Mouse (Mus musculus) adrenal gland, adult 18-20 months (tissue): ENCODE data around the gene Lrrc17. TPM values are rescaled to one million over a fixed set of nuclear protein-coding genes. Genes with fewer than 3 reads are reported as not detected.
"Not testable (repeated sequence)": the region's sequence is repeated elsewhere in the genome, so short reads cannot be mapped to it uniquely, and the experiment has no call there.

Experiments used
- DNase-seq, 2 experiments: peaks; one replicate each; pipeline ENCODE4 v3.0.0; 2021 to 2022; ENCODE audit warnings: low spot score in 2 of 2
- total RNA-seq, 2 experiments: library from RNA; stranded (reverse); gene quantifications; 1 replicate in 1 of 2; 2 replicates in 1 of 2; pipeline ENCODE4 v1.2.3; 2021

The Lrrc17 gene
- total RNA-seq, 2 experiments from 2014 or later: 3.0 to 3.4 TPM

DNA sequence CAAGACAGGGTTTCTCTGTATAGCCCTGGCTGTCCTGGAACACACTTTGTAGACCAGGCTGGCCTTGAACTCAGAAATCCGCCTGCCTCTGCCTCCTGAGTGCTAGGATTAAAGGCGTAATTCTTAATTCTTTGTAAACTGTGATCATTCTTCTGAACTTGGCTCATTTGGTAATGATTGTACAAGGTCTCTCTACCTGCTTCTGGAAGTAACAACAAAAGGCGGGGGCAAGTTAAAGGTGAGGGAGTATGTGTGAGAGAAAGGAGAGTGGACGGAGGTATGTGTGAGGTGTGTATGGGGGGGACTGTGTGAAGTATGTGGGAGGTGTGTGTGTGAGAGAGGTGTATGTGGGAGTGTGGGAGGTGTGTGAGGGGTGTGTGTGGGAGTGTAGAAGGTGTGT is 56.6 kb downstream of the Lrrc17 start:
- no peak for DNase-seq

DNA sequence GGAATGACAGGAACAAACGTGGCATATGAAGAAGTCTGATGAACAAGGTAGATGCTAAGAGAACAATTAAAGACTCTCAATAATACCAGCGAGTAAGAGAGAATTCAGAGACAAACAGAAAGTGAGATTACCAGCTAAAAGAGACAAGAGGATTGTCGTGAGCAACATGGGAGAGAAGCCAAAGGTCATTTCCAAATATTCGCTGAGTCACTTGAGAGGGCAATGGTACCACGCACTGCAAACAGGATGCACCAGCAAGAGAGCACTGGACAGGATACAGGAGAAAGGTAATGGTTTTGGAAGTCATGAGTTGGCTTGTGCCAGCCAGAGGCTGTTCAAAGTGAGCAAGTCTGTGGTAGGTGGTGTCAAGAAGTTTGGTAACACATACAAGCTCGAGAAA is 62.6 kb downstream of the Lrrc17 start:
- DNase-seq: no peak

- peak in 1 of 2 experiments; percentile 35 for DNase-seq
These were observed 65.2 kb downstream of the Lrrc17 start for GRCm38 (mm10) chr5:21608311-21609304.

DNA sequence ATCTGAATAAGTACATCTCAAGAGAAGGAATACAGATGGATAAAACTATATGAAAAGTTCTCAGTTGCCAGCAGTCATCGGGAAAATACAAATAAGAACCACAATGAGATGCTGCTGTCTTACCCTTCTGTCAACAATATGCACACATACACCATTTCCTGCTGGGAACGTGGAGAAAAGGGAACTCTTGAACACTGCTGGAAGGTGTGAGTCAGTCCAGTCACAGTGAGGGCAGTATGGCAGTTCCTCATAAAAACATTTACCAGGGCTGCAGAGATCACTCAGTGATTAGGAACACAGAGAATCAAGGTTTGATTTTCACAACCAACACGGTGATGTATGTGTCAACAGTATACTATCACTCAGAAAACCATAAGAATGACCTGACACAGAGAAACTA is 67.6 kb downstream of the Lrrc17 start:
- DNase-seq: no peak

GRCm38 (mm10) chr5:21614299-21614698 is 70.9 kb downstream of the Lrrc17 start:
- DNase-seq: not testable (repeated sequence)

- no peak for DNase-seq
These were observed 73.2 kb downstream of the Lrrc17 start for GRCm38 (mm10) chr5:21616450-21617009.

Other genes with a start within 250 kb of the Lrrc17 start
- 10 to 100 TPM in 1 of 2 experiments, 1 to 10 TPM in 1; 9.1 to 11.0 TPM for gene Fgl2, start 170.9 kb upstream of the Lrrc17 start, total RNA-seq
- not detected for gene Ccdc146, start 118.9 kb upstream of the Lrrc17 start, total RNA-seq
- gene Fam185a, start 118.6 kb upstream of the Lrrc17 start, total RNA-seq: 10 to 100 TPM; 12.3 to 13.5 TPM
- under 1 TPM in 1 of 2 experiments, not detected in 1; 0.20 TPM for gene Fbxl13, start 102.1 kb downstream of the Lrrc17 start, total RNA-seq
- gene Armc10, start 102.3 kb downstream of the Lrrc17 start, total RNA-seq: 10 to 100 TPM; 11.8 to 17.0 TPM
- gene Napepld, start 157.8 kb downstream of the Lrrc17 start, total RNA-seq: 10 to 100 TPM in 1 of 2 experiments, 1 to 10 TPM in 1; 9.8 to 26.2 TPM
- 100 to 1,000 TPM; 262 to 276 TPM for gene Pmpcb, start 193.6 kb downstream of the Lrrc17 start, total RNA-seq
- 10 to 100 TPM; 28.2 to 30.0 TPM for gene Dnajc2, start 241.7 kb downstream of the Lrrc17 start, total RNA-seq
- gene Psmc2, start 241.7 kb downstream of the Lrrc17 start, total RNA-seq: 100 to 1,000 TPM; 144 to 150 TPM